Comparison of ENCODE assay signal across 9 mouse cellular contexts in genomic region chr11:6066176-6066575, GRCm38 (mm10). TPM values are rescaled to one million over a fixed set of nuclear protein-coding genes. Genes with fewer than 3 reads are reported as not detected.
A peak's percentile ranks its signal among the peaks of the same experiment; 100 is the strongest.
DNase-seq lines count a peak whose midpoint lies in the region; ATAC-seq and TF ChIP-seq lines count a peak whose summit lies in the region.
"Had no signal": no experiment of that assay in that cellular context is flagged by ENCODE, and none has a peak within 500 bp of the region (broad histone marks: within the 10 kb centered on the region; RNA-seq: fewer than 3 reads in every experiment).

Gene Camk2b, minus strand, starts transcription at chr11:6066362.

- DNase-seq in kidney, postnatal 0 days (ENCODE audit: low spot score) = no peak
- DNase-seq in kidney, adult 18-20 months = no peak
- no peak for DNase-seq in hindbrain, embryonic 11.5 days (ENCODE audit: low spot score)
- DNase-seq in liver, embryonic 11.5 days (ENCODE audit: low spot score) = no peak
- no peak for DNase-seq in retina, postnatal 1 day
- DNase-seq in embryo, embryonic 10.5 days (ENCODE audit: low spot score) = no peak
- DNase-seq in cerebellum, postnatal 36 days = no peak

- ATAC-seq in kidney, postnatal 0 days (replicated peaks; ENCODE audit: low FRiP score, low read depth) = no peak
- no peak for ATAC-seq in hindbrain, embryonic 11.5 days (ENCODE audit: low FRiP score)
- ATAC-seq in liver, embryonic 11.5 days (replicated peaks; ENCODE audit: low FRiP score) = no peak

- H3K4me2 ChIP-seq in kidney, postnatal 0 days (ENCODE audit: low read length) = peak within 1 kb of the TSS; percentile 95
- H3K4me2 ChIP-seq in hindbrain, embryonic 11.5 days (replicated peaks; ENCODE audit: low read depth, low read length) = peak within 1 kb of the TSS; percentile 79
- H3K4me2 ChIP-seq in liver, embryonic 11.5 days = peak within 1 kb of the TSS; percentile 76

- H3K27ac ChIP-seq in kidney, postnatal 0 days = no peak within 1 kb of the TSS
- H3K27ac ChIP-seq in brown adipose tissue, adult 24 weeks (replicated peaks; ENCODE audit: low read depth, low read length) = no peak within 1 kb of the TSS
- H3K27ac ChIP-seq in hindbrain, embryonic 11.5 days (ENCODE audit: low read depth, low read length) = no peak within 1 kb of the TSS
- H3K27ac ChIP-seq in liver, embryonic 11.5 days (ENCODE audit: low read depth, low read length) = no peak within 1 kb of the TSS

- H3K4me3 ChIP-seq in kidney, postnatal 0 days (replicated peaks; ENCODE audit: low read depth, low read length) = peak within 1 kb of the TSS; percentile 51
- H3K4me3 ChIP-seq in brown adipose tissue, adult 24 weeks (ENCODE audit: insufficient read depth, low read depth, low read length) = peak within 1 kb of the TSS; percentile 37
- peak within 1 kb of the TSS; percentile 49 for H3K4me3 ChIP-seq in hindbrain, embryonic 11.5 days (ENCODE audit: low read depth, low read length)
- H3K4me3 ChIP-seq in liver, embryonic 11.5 days (ENCODE audit: low read depth, low read length) = peak within 1 kb of the TSS; percentile 47
- H3K4me3 ChIP-seq: myocyte had no signal

- WGBS in kidney, postnatal 0 days = 11% methylated on average over 6 of the region's 6 CpGs
- WGBS in hindbrain, embryonic 11.5 days = 12% methylated on average over 6 of the region's 6 CpGs
- 10% methylated on average over 6 of the region's 6 CpGs for WGBS in liver, embryonic 11.5 days

- no peak for TF ChIP-seq CTCF in kidney, postnatal 0 days (IDR thresholded peaks at IDR 0.05; ENCODE audit: low read depth)

- peak within 1 kb of the TSS; percentile 47; the same call in 1 of the 2 replicates for H3K9ac ChIP-seq in kidney, postnatal 0 days (ENCODE audit: low read depth, low read length)
- peak within 1 kb of the TSS; percentile 34; the same call in 1 of the 2 replicates for H3K9ac ChIP-seq in hindbrain, embryonic 11.5 days (ENCODE audit: low read depth, low read length)
- no peak within 1 kb of the TSS for H3K9ac ChIP-seq in liver, embryonic 11.5 days (ENCODE audit: low read depth, low read length)

- no peaks in the 10 kb centered on the region for H3K9me3 ChIP-seq in kidney, postnatal 0 days (replicated peaks; ENCODE audit: low read length)
- H3K9me3 ChIP-seq in hindbrain, embryonic 11.5 days (ENCODE audit: control insufficient read depth, low read length) = no peaks in the 10 kb centered on the region
- H3K9me3 ChIP-seq in liver, embryonic 11.5 days (ENCODE audit: control insufficient read depth, low read length) = no peaks in the 10 kb centered on the region

- H3K4me1 ChIP-seq in kidney, postnatal 0 days (replicated peaks; ENCODE audit: insufficient read depth, low read length) = peaks cover 3% of the 10 kb centered on the region; the same call in 1 of the 2 replicates
- no peaks in the 10 kb centered on the region for H3K4me1 ChIP-seq in brown adipose tissue, adult 24 weeks (ENCODE audit: control insufficient read depth, insufficient read depth, insufficient read length, low read length)
- peaks cover 5% of the 10 kb centered on the region; the same call in 1 of the 2 replicates for H3K4me1 ChIP-seq in hindbrain, embryonic 11.5 days (replicated peaks; ENCODE audit: control insufficient read depth, insufficient read depth, low read length)
- no peaks in the 10 kb centered on the region; the same call in 1 of the 2 replicates for H3K4me1 ChIP-seq in liver, embryonic 11.5 days (replicated peaks; ENCODE audit: control insufficient read depth, insufficient read depth, low read length)

- peaks cover 49% of the 10 kb centered on the region for H3K27me3 ChIP-seq in kidney, postnatal 0 days (ENCODE audit: insufficient read depth, low read length)
- H3K27me3 ChIP-seq in hindbrain, embryonic 11.5 days (ENCODE audit: control insufficient read depth, insufficient read depth, low read length) = peaks cover 59% of the 10 kb centered on the region
- peaks cover 69% of the 10 kb centered on the region for H3K27me3 ChIP-seq in liver, embryonic 11.5 days (replicated peaks; ENCODE audit: control insufficient read depth, insufficient read depth, low read length)

- H3K36me3 ChIP-seq in kidney, postnatal 0 days (ENCODE audit: insufficient read depth, low read length) = no peaks in the 10 kb centered on the region
- no peaks in the 10 kb centered on the region for H3K36me3 ChIP-seq in hindbrain, embryonic 11.5 days (ENCODE audit: control insufficient read depth, insufficient read depth, low read length)
- H3K36me3 ChIP-seq in liver, embryonic 11.5 days (ENCODE audit: control insufficient read depth, insufficient read depth, low read length) = no peaks in the 10 kb centered on the region

RNA-seq across cellular contexts. Expression of gene Camk2b, which starts in this region (rescaled TPM):
- 3.3 and 3.5 TPM in 2 replicates for polyA plus RNA-seq in kidney, postnatal 0 days (2015; fragmentation: Nextera tagmentation; extraction: Ambion mirVana)
- 12.1 and 18.6 TPM in 2 replicates for polyA plus RNA-seq in brown adipose tissue, adult 24 weeks (2012; ENCODE audit: insufficient read depth, insufficient read length, missing spikeins)
- polyA plus RNA-seq in hindbrain, embryonic 11.5 days (2014; fragmentation: Nextera tagmentation; extraction: Ambion mirVana) = 3.4 and 3.6 TPM in 2 replicates
- polyA plus RNA-seq in liver, embryonic 11.5 days (2014; fragmentation: Nextera tagmentation; extraction: Ambion mirVana) = 0.99 and 1.0 TPM in 2 replicates
